Mouse (Mus musculus) splenic B cell, adult 2 months (primary cell): ENCODE measurements around the gene Iffo2.

Source experiments
- DNase-seq: peaks from one replicate; pipeline ENCODE4 v3.0.0-alpha.2; 2011; ENCODE audit warnings: low read depth, low spot score
- H3K27me3 ChIP-seq: 2 replicates; pipeline ENCODE4 v1.6.1; 2012; ENCODE audit warnings: mild to moderate bottlenecking, low read length, moderate library complexity, mixed read lengths; ENCODE audit not compliant: control insufficient read depth, poor library complexity, insufficient read depth, severe bottlenecking
- H3K36me3 ChIP-seq: 2 replicates; pipeline ENCODE4 v1.6.1; 2012; ENCODE audit warnings: mild to moderate bottlenecking, low read length, moderate library complexity, mixed read lengths; ENCODE audit not compliant: control insufficient read depth, poor library complexity, insufficient read depth, severe bottlenecking

Gene Iffo2

GRCm38 (mm10) chr4:139643972-139644371 is 113.6 kb downstream of the Iffo2 start:
- Histone ChIP-seq H3K36me3 (no peaks in the 10 kb centered on the region; the same call in 1 of the 2 replicates), H3K27me3 (no peaks in the 10 kb centered on the region)
- peak; percentile 79 for DNase-seq

- Histone ChIP-seq H3K36me3 (no peaks in the 10 kb centered on the region; the same call in 1 of the 2 replicates), H3K27me3 (no peaks in the 10 kb centered on the region)
- DNase-seq = no peak
These were observed 116.6 kb downstream of the Iffo2 start for GRCm38 (mm10) chr4:139646916-139647315.

GRCm38 (mm10) chr4:139650086-139650743 is 119.9 kb downstream of the Iffo2 start:
- Histone ChIP-seq H3K36me3 (no peaks in the 10 kb centered on the region; the same call in 1 of the 2 replicates), H3K27me3 (no peaks in the 10 kb centered on the region)
- DNase-seq = no peak

- H3K36me3 ChIP-seq = no peaks in the 10 kb centered on the region; the same call in 1 of the 2 replicates
- no peaks in the 10 kb centered on the region for H3K27me3 ChIP-seq
- DNase-seq = no peak
These were observed 120.6 kb downstream of the Iffo2 start for GRCm38 (mm10) chr4:139650907-139651306.

GRCm38 (mm10) chr4:139653238-139653637 is 122.9 kb downstream of the Iffo2 start, which contains the start of gene Tas1r2:
Tas1r2 (plus strand) TSS chr4:139653538.
- DNase-seq = no peak
- Histone ChIP-seq H3K27me3 (no peaks in the 10 kb centered on the region), H3K36me3 (no peaks in the 10 kb centered on the region; the same call in 1 of the 2 replicates)

GRCm38 (mm10) chr4:139661897-139662296 is 131.5 kb downstream of the Iffo2 start:
- DNase-seq = no peak
- no peaks in the 10 kb centered on the region for H3K27me3 ChIP-seq
- H3K36me3 ChIP-seq = no peaks in the 10 kb centered on the region

GRCm38 (mm10) chr4:139667632-139668031 is 137.3 kb downstream of the Iffo2 start:
- H3K27me3 ChIP-seq = no peaks in the 10 kb centered on the region
- no peak for DNase-seq

GRCm38 (mm10) chr4:139669847-139670246 is 139.5 kb downstream of the Iffo2 start:
- H3K27me3 ChIP-seq = no peaks in the 10 kb centered on the region
- peak; percentile 76 for DNase-seq
- H3K36me3 ChIP-seq = no peaks in the 10 kb centered on the region

More at GRCm38 (mm10) chr4:139667632-139668031, 137.3 kb downstream of the Iffo2 start:
- H3K36me3 ChIP-seq = no peaks in the 10 kb centered on the region
